8 mouse cellular contexts compared by ENCODE assay signal in genomic region chr7:133123244-133123998, GRCm38 (mm10). TPM values are rescaled to one million over a fixed set of nuclear protein-coding genes. Genes with fewer than 3 reads are reported as not detected.
DNase-seq lines count a peak whose midpoint lies in the region; ATAC-seq and TF ChIP-seq lines count a peak whose summit lies in the region.

Gene Fgfr2, minus strand, starts transcription at chr7:133123350.

- H3K9ac ChIP-seq in hindbrain, embryonic 14.5 days = peak within 1 kb of the TSS; percentile 97

- no peaks in the 10 kb centered on the region for H3K27me3 ChIP-seq in cerebellum, adult 2 months (ENCODE audit: control insufficient read depth, insufficient read depth, low read length)
- H3K27me3 ChIP-seq in hindbrain, embryonic 14.5 days (ENCODE audit: control insufficient read depth, insufficient read depth, low read length) = peaks cover 11% of the 10 kb centered on the region; the same call in 1 of the 2 replicates

- no peak for TF ChIP-seq CTCF in cerebellum, adult 2 months (IDR thresholded peaks at IDR 0.05; ENCODE audit: borderline replicate concordance, insufficient read depth, low read depth, low read length)
- no peak for TF ChIP-seq CTCF in left cerebral cortex, adult 2 months (IDR thresholded peaks at IDR 0.05)

- H3K36me3 ChIP-seq in hindbrain, embryonic 14.5 days (replicated peaks; ENCODE audit: control insufficient read depth, insufficient read depth) = no peaks in the 10 kb centered on the region

- H3K4me3 ChIP-seq in cerebellum, adult 2 months (replicated peaks; ENCODE audit: insufficient read depth, low read depth, low read length) = peak within 1 kb of the TSS; percentile 89
- peak within 1 kb of the TSS; percentile 94 for H3K4me3 ChIP-seq in hindbrain, embryonic 14.5 days (replicated peaks; ENCODE audit: low read length)
- peak within 1 kb of the TSS; percentile 90 for H3K4me3 ChIP-seq in left cerebral cortex, adult 2 months

- intact Hi-C loops in left cerebral cortex, adult 2 months (cut with DNase I) = loop anchor here (2.0 to 5.0 kb wide), 2 partner anchors 311 to 513 kb away; partner anchors contain the start of genes Edrf1 and Fam53b

- peak within 1 kb of the TSS; percentile 100 for H3K4me2 ChIP-seq in hindbrain, embryonic 14.5 days (replicated peaks)

- peak; percentile 81 for ATAC-seq in hindbrain, embryonic 14.5 days (ENCODE audit: low FRiP score)

- H3K9me3 ChIP-seq in hindbrain, embryonic 14.5 days (ENCODE audit: control insufficient read depth, low read length) = no peaks in the 10 kb centered on the region

- peak within 1 kb of the TSS; percentile 98 for H3K27ac ChIP-seq in cerebellum, adult 2 months (ENCODE audit: insufficient read depth, low read length)
- H3K27ac ChIP-seq in hindbrain, embryonic 14.5 days = peak within 1 kb of the TSS; percentile 97
- peak within 1 kb of the TSS; percentile 88 for H3K27ac ChIP-seq in left cerebral cortex, adult 2 months

- H3K4me1 ChIP-seq in cerebellum, adult 2 months (ENCODE audit: control insufficient read depth, insufficient read depth, low read length) = peaks cover 12% of the 10 kb centered on the region; the same call in 1 of the 2 replicates
- peaks cover 24% of the 10 kb centered on the region for H3K4me1 ChIP-seq in hindbrain, embryonic 14.5 days (replicated peaks; ENCODE audit: control insufficient read depth, insufficient read depth, low read length)

- TF ChIP-seq POLR2A in cerebellum, adult 2 months (IDR thresholded peaks at IDR 0.05; ENCODE audit: borderline replicate concordance, insufficient read depth, low read length) = no peak

- under 1% methylated on average over 44 of the region's 53 CpGs for WGBS in cerebellum, adult 2 months
- WGBS in hindbrain, embryonic 14.5 days = under 1% methylated on average over 36 of the region's 53 CpGs

- peak; percentile 93 for DNase-seq in ZHBTc4 (ENCODE audit: low read depth, low spot score)
- DNase-seq in cerebellum, adult 2 months = peak; percentile 71 to 81
- DNase-seq in gastrocnemius, adult 18-20 months (ENCODE audit: low spot score) = peak; percentile 61
- peak; percentile 65 for DNase-seq in hindbrain, embryonic 14.5 days (ENCODE audit: low spot score)
- DNase-seq in left cerebral cortex, adult 2 months (ENCODE audit: extremely low spot score in 1 of 2, low spot score in 2 of 2) = peak in 1 of 2 experiments; percentile 33
- peak; percentile 74 for DNase-seq in lung, postnatal 36 days
- DNase-seq in right cerebral cortex, postnatal 10 days (ENCODE audit: low spot score in 2 of 2) = peak; percentile 56 to 58
- no peak for DNase-seq in thymus, postnatal 25 days

RNA-seq across cellular contexts. Expression of gene Fgfr2, which starts in this region (rescaled TPM):
- polyA plus RNA-seq in cerebellum, adult 2 months (2012; rRNA removed) = 77.9 and 95.3 TPM in 2 replicates
- total RNA-seq in gastrocnemius, adult 18-20 months (2021) = under 1 TPM; 0.43 to 0.88 TPM
- 29.1 and 43.5 TPM in 2 replicates for polyA plus RNA-seq in hindbrain, embryonic 14.5 days (2014; fragmentation: Nextera tagmentation; extraction: Ambion mirVana)
- total RNA-seq in left cerebral cortex, adult 2 months (2021) = 10 to 100 TPM; 47.3 to 47.4 TPM

Comparison
In these comparisons a context has a peak if more than half of its experiments do, and no peak if none do; other contexts are left out.
1. RNA of gene Fgfr2 (total RNA-seq): 47.3 to 47.4 TPM in left cerebral cortex, adult 2 months; 0.43 to 0.88 TPM in gastrocnemius, adult 18-20 months; every median in the first group is over 10 times any median in the second.
2. Peak in DNase-seq in gastrocnemius, adult 18-20 months; RNA of the gene not detected or under 1 TPM.
3. Peak in every context shown above with its lines, with median percentiles within 50 percentile points of each other: H3K27ac ChIP-seq and H3K4me3 ChIP-seq.